Mouse (Mus musculus): Measurements from ENCODE around the gene Fbln7. TPM values are rescaled to one million over a fixed set of nuclear protein-coding genes. Genes with fewer than 3 reads are reported as not detected.

Gene Fbln7
- total RNA-seq, 2 experiments from 2014 or later: 2.7 to 3.1 TPM

DNA sequence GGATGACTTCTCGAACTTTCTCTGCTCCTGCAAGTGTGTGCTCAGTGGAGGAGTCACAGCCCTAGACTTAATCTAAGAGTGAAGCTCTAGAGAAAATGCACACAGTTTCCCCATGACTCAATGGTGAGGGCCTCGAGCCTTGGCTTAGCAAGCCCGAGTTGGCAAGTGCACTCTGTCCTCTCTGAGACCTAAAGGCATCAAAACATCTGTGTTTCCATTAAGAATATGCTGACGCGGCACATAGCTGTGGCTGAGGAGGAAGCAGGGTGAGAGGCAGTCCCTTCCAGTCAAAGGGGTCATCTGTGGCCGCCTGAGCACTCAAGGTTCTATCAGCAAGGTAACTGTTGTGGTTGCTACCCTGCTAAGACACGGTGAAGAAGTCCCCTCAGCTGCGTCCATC, 8.9 kb downstream of the Fbln7 start:
- DNase-seq (ENCODE audit: low spot score in 2 of 2): no peak

DNA sequence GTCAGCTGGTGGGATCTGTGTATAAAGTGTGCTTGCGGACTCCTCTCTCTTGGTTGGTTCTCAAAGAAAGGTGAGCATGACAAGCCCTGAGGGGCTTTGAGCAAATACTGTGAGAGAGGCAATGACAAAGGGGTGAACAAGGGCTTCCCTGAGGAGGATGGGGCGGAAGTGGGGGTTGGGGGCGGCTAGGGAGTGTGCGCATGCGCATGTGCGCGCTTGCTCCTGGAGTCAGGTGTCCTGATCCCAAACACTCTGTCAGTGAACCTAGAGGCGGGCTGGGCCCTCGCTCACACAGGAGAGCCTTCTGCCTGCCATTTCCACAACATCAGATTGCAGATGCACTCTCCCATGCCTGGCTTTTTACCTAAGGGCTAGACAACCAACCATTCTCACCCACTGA, 9.5 kb downstream of the Fbln7 start:
- no peak for DNase-seq (ENCODE audit: low spot score in 2 of 2)

DNA sequence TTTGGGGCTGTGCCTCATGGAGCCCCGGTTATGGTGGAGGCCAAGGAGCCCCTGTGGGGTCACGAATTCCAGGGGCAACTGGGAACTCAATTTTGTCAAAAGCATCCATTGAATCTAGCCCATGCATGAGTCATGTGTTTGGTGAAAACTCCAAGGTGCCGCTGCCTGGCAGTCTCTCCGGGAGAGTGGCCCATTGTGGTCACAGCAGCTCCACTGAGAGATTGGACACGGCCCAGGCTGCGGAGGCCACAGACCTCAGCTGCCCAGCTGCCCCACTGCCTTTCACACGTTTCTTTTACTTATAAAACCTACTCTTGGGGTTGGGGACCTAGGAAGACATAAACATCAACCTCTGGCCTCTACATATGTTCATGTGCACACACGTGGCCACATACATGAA, 12.7 kb downstream of the Fbln7 start:
- no peak for DNase-seq (ENCODE audit: low spot score in 2 of 2)

DNA sequence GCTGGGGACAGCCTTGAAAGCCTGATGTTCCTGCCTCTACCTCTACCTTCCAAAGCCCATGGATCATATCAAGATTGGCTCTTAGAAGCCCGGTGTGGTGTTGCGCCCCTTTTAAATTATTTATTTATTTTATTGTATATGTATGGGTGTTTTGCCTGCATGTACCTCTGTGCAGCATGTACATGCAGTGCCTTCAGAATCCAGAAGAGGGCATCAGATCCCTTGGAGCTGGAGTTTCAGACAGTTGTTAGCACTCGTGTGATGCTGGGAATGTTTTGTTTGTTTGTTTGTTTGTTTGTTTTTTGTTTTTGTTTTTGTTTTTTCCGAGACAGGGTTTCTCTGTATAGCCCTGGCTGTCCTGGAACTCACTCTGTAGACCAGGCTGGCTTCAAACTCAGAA, 18.5 kb downstream of the Fbln7 start:
- no peak for DNase-seq (ENCODE audit: low spot score in 2 of 2)

DNA sequence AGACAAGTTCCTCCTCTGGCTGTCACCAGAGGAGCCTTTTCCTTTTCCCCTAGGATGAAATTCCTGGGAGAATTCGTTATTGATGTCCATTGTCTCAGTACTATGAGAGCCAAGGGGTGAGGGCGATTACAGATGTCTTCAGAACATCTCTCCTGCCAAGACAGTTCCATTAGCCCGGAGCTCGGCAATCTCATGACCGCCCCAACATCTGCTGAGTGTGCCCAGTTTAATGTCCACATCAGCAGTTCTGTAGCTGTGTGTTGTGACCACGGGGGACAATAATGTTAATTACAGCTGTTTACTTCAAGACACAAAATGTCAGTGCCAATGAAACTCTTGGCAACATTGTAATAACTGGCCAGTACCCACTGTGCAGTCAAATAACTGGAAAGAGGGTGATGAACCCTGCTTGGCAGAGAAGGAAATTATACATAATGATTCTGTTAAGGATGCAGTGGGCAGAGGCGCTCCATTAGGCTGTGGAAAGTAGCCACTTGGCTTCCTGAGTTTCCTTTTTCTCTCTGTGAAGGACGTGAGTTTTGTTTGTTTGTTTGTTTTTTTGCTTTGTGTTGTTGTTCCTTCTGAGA, 22.5 kb downstream of the Fbln7 start:
- no peak for DNase-seq (ENCODE audit: low spot score in 2 of 2)

DNA sequence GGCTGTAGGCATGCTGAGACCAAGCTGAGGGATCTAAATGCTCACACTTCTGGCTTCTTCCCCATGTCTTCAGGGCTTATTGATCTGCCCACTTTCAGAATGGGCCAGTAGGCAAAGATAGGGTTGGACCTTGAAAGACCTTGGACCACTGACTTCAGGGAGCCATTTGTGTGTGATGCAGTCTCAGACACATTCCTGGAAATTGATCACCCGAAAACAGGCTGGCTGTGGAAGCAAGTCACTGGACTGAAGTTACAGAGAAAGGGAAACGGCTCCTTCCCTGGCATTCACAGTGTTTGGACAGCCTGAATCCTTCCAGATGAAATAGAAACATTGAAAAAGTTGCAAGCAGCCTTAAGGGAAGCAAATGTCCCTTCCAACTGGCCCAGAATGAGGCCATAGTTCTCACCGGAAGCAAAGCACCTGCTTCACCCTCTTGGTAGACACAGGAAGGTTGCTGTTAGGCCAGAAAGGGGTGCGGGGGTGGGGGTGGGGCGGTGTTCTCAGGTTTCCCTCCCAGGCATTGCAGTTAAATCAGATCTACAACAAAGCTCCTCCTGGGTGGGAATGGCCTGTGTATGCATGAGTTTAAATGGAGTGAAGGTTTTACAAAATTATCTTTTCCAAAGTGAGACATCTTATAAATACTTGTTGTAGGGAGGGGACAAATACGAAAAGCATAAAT, 25.2 kb downstream of the Fbln7 start:
- no peak for DNase-seq (ENCODE audit: low spot score in 2 of 2)

DNA sequence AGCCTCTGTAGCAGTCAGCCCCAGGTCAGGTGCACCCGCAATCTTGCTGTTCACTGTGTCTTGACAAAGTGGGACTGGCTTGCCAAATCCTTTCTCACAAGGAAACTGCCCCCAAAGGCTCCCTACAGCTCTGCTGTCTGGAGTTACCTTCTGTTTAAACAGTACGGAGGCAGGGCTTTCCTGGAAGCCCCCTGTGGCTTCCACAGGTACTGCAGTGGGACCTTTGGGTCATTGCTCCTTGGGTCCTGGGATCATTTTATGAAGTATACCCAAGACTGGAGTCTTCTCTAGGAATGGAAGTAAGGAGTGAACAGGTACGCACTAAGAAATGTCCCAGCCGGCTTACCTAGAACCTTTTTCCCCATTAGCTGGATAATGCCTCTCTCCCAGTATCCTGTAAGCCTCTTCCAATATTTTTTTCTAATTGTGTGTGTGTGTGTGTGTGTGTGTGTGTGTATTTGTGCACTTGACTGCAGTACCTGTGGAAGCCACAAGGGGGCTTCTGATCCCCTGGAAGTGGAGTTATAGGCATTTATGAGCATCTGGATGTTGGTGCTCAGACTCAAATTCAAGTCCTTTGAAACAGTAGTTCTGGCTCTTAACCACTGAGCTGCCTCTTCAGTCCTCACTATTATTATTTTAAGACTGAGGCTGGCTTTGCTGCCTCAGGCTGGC, 28.0 kb downstream of the Fbln7 start:
- DNase-seq (ENCODE audit: low spot score in 2 of 2): no peak

DNA sequence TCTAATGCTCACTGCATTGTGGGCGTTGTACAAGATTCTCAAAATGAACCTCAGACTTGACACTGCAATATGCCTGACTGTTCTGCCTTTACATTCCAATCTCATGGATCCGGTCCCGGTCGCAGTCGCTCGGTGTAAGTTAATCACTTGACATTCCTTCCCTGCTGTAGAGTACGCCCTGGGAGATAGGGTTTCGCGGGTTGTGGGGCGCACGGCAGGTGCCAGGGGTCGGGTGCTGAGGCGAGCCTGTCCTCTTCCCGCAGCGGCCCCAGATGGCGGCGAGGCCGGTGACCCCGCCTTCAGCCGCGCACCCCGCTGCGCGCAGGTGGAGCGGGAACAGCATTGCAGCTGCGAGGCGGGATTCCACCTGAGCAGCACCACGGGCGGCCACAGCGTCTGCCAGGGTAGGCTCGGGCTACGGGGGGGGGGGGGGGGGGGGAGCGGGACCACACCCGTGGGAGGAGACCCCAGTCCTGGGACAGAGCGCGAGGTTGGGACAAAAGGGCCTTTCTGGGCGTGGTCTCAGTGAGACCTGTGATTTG, 29.5 kb downstream of the Fbln7 start:
- no peak for DNase-seq (ENCODE audit: low spot score in 2 of 2)

DNA sequence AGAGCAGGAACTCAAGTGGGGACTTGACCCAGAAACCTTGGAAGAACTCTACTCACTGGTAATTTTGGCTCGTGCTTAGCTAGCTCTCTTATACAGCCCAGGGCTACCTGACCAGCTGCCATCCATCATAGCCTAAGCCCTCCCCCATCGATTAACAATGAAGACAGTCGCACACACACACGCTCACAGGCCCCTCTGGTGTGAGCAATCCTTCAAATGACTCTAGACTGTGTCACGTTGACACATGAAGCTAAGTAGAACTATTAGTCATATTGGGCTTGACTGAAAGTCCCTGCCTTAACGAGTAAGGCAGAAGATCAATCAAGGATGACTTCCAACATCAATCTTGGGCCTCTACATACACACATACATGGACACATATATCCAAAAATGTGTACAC, 40.1 kb downstream of the Fbln7 start:
- DNase-seq (ENCODE audit: low spot score in 2 of 2): no peak

DNA sequence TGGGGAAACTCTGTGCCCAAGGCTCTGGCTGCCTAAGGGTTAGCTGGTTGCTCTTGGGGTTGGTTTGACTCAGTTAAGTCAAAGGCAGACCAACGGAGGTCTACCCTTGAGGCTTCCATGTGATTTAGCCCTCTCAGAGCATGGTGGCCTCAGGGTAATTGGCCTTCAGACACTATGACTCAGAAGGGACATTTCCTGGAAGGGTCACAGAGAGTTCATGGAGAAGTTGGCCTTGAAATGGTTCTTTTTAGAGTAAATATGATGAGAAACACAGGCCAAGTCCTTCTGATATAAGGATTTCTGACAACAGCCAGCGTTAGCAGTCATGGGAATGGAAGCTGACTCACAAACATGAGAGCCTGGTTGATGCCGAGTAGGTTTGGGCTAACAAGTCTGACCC, 40.9 kb downstream of the Fbln7 start:
- no peak for DNase-seq (ENCODE audit: low spot score in 2 of 2)

DNA sequence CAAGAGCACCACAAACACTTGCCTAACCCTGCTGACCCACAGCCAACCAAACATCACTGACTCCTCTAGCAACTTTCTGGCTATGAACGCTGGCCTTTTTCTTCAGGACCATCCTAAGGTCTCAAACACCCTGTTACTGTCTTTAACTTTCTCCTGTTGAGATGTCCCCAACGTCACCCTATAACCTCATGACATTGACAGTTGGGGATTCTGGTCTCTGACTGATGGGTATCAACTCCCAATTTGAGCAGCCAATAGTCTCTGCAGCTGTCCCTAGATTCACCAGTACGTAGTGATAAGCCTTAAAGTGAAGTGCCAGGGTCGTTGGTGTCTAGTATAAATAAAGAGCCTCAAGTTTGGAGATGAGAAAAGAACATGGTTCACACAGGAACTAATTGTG, 52.2 kb downstream of the Fbln7 start:
- no peak for DNase-seq (ENCODE audit: low spot score in 2 of 2)

DNA sequence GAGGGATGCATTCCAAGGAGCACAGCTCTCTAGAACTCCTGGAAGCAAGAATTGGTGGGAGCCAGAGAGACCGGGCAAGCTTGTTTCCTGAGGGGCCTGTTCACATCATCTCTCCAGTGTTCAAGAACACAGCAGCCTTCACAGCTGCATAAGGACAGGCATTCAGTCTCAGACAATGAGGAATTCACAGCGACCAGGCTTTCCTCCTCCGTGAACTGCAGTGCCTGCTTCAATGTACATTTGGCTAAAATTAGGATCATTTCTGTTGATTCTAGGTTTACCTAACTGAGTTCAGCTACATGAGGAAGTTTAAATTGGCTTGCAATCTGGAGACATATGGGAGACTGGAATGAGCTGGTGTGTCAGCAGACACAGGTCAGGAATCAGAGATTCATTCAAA, 53.7 kb downstream of the Fbln7 start:
- DNase-seq (ENCODE audit: low spot score in 2 of 2): no peak

DNA sequence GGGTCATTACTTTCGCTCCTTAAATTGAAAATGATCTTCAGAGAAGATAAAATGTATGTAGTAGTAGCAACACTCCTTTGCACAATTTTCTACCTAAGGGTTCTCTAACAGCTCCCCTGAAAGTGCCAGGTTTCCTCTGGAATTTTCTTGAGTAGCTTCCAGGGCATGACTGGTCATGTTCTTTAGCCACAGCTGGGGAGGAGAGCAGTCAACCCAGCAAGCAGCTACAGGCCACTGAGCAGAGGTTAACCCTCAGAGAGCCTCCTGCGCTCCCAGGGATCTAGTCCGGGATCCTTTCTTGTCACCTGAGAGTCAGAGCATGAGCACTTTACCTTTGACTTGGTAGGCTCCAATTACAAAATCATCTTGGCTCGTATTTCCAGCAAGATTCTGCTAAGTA, 62.0 kb downstream of the Fbln7 start:
- DNase-seq (ENCODE audit: low spot score in 2 of 2): no peak

DNA sequence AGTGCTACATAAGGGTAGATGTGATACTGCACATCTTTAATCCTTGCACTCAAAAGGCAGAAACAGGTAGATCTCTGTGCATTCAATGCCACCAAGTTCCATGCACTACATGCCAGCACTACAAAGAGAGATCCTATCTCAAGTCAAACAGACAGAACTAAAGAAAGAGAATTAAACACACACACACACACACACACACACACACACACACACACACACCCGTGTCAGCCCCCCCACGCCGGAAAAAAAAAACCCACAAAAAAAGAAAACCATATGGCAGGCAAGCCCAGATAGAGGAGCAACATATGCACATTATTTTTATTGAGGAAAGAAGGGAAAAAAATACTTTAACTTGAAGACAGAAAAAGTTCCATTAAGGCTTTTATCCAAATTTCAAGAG, 65.7 kb downstream of the Fbln7 start:
- peak in 1 of 2 experiments; percentile 27 for DNase-seq (ENCODE audit: low spot score in 2 of 2)

DNA sequence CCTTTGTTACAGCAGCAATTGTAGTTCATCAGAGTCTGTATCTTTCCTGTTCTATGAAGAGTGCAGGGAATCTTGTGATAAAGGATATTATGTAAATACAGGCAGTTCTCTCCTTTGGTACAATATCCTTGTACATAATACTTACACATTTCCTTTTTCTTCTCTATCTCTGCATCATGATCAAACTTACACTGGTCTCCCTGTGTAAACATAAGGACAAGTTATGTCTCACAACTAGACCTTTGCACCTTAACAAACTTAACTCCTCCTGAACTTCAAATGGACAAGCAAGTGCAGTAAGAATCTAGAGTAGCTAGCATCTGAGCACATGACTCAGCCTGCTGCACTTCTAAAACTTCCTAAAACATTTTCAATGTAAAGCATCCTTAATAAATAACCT, 67.9 kb downstream of the Fbln7 start:
- no peak for DNase-seq (ENCODE audit: low spot score in 2 of 2)

DNA sequence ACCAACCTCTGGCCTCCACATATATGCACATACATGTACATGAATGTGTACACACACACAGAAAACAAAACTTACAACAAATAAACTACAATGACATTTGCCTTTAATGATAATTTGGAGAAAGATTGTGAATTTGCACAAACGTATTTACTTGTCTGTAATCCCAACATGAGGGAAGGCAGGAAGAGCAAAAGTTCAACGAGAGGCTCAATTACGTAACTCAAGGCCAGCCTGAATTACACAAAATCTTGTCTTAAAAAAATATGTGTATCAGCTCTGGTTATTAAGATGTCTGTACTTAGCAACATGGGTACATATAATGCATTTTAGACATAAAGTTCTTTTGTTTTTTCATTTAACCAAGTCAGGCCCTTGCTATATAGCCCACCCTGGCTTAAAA, 73.5 kb downstream of the Fbln7 start:
- no peak for DNase-seq (ENCODE audit: low spot score in 2 of 2)

DNA sequence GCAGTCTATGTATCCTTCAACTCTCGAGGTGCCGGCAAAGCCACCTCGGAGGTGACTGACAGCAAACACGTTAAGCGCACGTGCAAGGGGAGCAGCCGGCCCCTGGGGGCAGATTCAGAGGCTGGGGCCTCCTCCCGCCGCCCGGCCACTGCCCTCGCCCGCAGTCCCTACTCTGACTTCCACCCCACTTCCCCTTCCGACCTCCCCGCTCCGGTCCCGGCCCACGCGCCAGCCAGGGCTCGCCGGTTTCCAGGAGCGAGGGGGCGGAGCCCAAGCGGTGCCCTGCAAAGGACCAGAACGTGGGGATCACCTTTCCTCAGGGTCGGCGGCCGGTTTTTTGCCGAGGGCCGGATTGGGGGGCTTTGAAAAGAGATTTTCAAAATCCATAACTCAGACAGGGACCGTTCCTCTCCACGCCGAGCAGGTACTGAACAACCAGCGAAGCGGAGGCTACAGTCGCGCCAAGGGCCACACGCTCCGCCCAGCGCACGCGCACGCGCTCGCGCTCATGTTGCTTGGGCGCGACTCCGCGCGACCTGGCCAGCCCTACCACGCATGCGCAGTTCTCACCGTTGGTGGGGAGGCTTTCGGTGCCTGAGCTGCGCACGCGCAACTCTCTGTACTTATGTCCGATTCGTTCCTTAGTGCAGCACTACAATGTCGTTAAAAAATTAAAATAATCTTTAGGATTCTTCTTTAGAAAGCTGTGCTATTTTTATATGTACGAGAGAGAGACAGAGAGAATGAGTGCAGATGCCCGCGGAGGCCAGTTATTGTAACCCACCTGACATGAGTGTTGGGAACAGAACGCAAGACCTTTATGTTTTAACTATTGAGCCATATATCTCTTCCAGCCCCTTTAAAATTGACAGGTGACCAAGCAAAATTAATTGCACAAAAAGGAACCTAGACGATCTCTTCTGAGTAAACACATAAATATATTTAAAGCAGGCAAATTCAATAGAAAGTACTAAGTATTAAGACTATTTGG, 81.1 kb downstream of the Fbln7 start, which contains the start of gene Zc3h8:
TSS of gene Zc3h8 (minus strand) at position 540 of the 991 bp plus-strand sequence.
- DNase-seq (ENCODE audit: low spot score in 2 of 2): peak; percentile 96 to 98
